ENCODE assay signal across 11 mouse cellular contexts in the genomic region with DNA sequence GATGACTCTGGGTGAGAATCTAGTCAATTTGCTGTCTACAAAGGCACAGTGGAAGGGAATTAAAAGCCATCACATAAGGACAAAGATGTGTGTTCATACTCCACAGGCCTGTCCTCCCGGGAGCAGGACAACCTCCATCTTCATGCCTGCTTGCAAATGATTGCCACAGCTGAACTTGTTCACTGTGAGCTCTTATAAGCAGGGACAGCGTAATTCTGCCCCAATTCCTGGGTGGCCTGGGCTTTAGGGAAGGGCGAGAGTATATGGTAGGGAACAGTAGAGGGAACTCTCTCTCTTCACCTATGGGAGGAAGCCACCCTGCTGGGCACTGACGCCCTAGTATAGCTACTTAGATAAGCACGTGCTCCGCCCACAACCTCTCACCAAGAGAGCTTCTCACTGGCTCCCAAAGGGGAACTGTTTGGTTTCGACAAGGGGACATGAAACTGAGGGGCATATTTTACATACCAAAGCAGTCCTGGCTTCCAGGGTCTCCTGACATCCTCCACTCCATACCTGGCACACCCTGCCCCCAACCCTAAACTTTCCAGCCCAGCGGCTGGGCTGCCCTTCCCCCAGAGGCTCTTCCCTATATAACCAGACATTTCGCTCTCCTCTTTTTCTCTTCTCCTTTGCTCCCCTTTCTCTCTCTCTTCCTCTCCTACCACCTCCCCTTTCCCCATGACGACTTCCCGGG. TPM values are rescaled to one million over a fixed set of nuclear protein-coding genes. Genes with fewer than 3 reads are reported as not detected.
DNase-seq lines count a peak whose midpoint lies in the region; ATAC-seq lines count a peak whose summit lies in the region.
"Had no signal": no experiment of that assay in that cellular context is flagged by ENCODE, and none has a peak within 500 bp of the region (broad histone marks: within the 10 kb centered on the region; RNA-seq: fewer than 3 reads in every experiment).

No protein-coding gene starts in this region.

- no peaks in the 10 kb centered on the region for H3K27me3 ChIP-seq in heart, embryonic 10.5 days (ENCODE audit: insufficient read depth, poor library complexity, severe bottlenecking)
- H3K27me3 ChIP-seq in liver, embryonic 13.5 days = no peaks in the 10 kb centered on the region
- H3K27me3 ChIP-seq in hindbrain, embryonic 16.5 days (replicated peaks; ENCODE audit: control insufficient read depth, insufficient read depth, low read length) = no peaks in the 10 kb centered on the region

- peak overlapping the region; percentile 83 for H3K27ac ChIP-seq in heart, embryonic 10.5 days
- H3K27ac ChIP-seq in liver, embryonic 13.5 days = peak overlapping the region; percentile 93
- no peak overlapping the region for H3K27ac ChIP-seq in hindbrain, embryonic 16.5 days (ENCODE audit: low read depth, low read length)

- H3K9me3 ChIP-seq in heart, embryonic 10.5 days = no peaks in the 10 kb centered on the region
- no peaks in the 10 kb centered on the region for H3K9me3 ChIP-seq in liver, embryonic 13.5 days (replicated peaks)
- no peaks in the 10 kb centered on the region for H3K9me3 ChIP-seq in hindbrain, embryonic 16.5 days (ENCODE audit: control insufficient read depth, low read length)

- ATAC-seq in liver, embryonic 13.5 days (ENCODE audit: low read depth) = peak; percentile 88
- no peak for ATAC-seq in hindbrain, embryonic 16.5 days
- ATAC-seq: CD4-positive, CD25-positive, alpha-beta regulatory T cell, adult 4 months had no signal

- peak overlapping the region; percentile 71 for H3K9ac ChIP-seq in liver, embryonic 13.5 days
- H3K9ac ChIP-seq in hindbrain, embryonic 16.5 days (ENCODE audit: low read depth, low read length) = no peak overlapping the region

- 12% methylated on average over 11 of the region's 11 CpGs for WGBS in heart, embryonic 10.5 days
- 21% methylated on average over 11 of the region's 11 CpGs for WGBS in liver, embryonic 13.5 days (ENCODE audit: insufficient replicate concordance)
- 49% methylated on average over 11 of the region's 11 CpGs for WGBS in hindbrain, embryonic 16.5 days

- DNase-seq in heart, embryonic 10.5 days (ENCODE audit: low spot score) = peak; percentile 89
- no peak for DNase-seq in heart, adult 18-20 months
- peak; percentile 85 for DNase-seq in c-Kit-positive CD71-positive TER-119-positive erythroid progenitor cells, embryonic 14.5 days (ENCODE audit: low spot score)
- peak; percentile 79 for DNase-seq in liver, embryonic 13.5 days
- peak; percentile 59 for DNase-seq in spleen, adult 12 weeks (ENCODE audit: low spot score)
- no peak for DNase-seq in kidney, postnatal 4 days
- DNase-seq in adrenal gland, postnatal 36 days = no peak
- DNase-seq: cerebellum, adult 8-10 months; left cerebral cortex, postnatal 4 days had no signal

- H3K4me1 ChIP-seq in heart, embryonic 10.5 days = peaks cover 40% of the 10 kb centered on the region
- peaks cover 84% of the 10 kb centered on the region for H3K4me1 ChIP-seq in liver, embryonic 13.5 days (replicated peaks)
- H3K4me1 ChIP-seq in hindbrain, embryonic 16.5 days (ENCODE audit: control insufficient read depth, insufficient read depth, low read depth, low read length) = peaks cover 5% of the 10 kb centered on the region; the same call in 1 of the 2 replicates

- H3K4me2 ChIP-seq in liver, embryonic 13.5 days = peak overlapping the region; percentile 79
- no peak overlapping the region for H3K4me2 ChIP-seq in hindbrain, embryonic 16.5 days (ENCODE audit: low read length)

- H3K36me3 ChIP-seq in heart, embryonic 10.5 days = no peaks in the 10 kb centered on the region
- H3K36me3 ChIP-seq in liver, embryonic 13.5 days = no peaks in the 10 kb centered on the region
- H3K36me3 ChIP-seq in hindbrain, embryonic 16.5 days (ENCODE audit: control insufficient read depth, insufficient read depth, low read length) = no peaks in the 10 kb centered on the region

- peak overlapping the region; percentile 32 for H3K4me3 ChIP-seq in heart, embryonic 10.5 days
- peak overlapping the region; percentile 48 for H3K4me3 ChIP-seq in liver, embryonic 13.5 days (replicated peaks)
- H3K4me3 ChIP-seq in hindbrain, embryonic 16.5 days (ENCODE audit: low read length) = no peak overlapping the region

RNA-seq across cellular contexts. Expression of gene Zfp644, which starts 12.4 kb away (rescaled TPM):
- polyA plus RNA-seq in heart, embryonic 10.5 days (2016; fragmentation: Nextera tagmentation; extraction: Ambion mirVana) = 48.5 and 58.6 TPM in 2 replicates
- 10 to 100 TPM; 46.2 to 61.5 TPM for total RNA-seq in heart, adult 18-20 months (2021)
- 18.4 and 24.6 TPM in 2 replicates for polyA plus RNA-seq in liver, embryonic 13.5 days (2015; fragmentation: Nextera tagmentation; extraction: Ambion mirVana)
- polyA plus RNA-seq in hindbrain, embryonic 16.5 days (2015; fragmentation: Nextera tagmentation; extraction: Ambion mirVana) = 54.5 and 55.5 TPM in 2 replicates
- 10 to 100 TPM; 68.9 to 70.1 TPM for total RNA-seq in adrenal gland, postnatal 36 days (2021)

Comparison
In these comparisons a context has a peak if more than half of its experiments do, and no peak if none do; other contexts are left out.
1. DNase-seq: peak in heart, embryonic 10.5 days (single experiment), c-Kit-positive CD71-positive TER-119-positive erythroid progenitor cells, embryonic 14.5 days (single experiment), liver, embryonic 13.5 days (single experiment) and spleen, adult 12 weeks (single experiment); none in heart, adult 18-20 months (0 of 2), kidney, postnatal 4 days (0 of 2) and adrenal gland, postnatal 36 days (0 of 2).